Mouse (Mus musculus) cerebellum, postnatal 14 days (tissue): Measurements from ENCODE around the gene Itsn2.
"Not testable (repeated sequence)": the region's sequence is repeated elsewhere in the genome, so short reads cannot be mapped to it uniquely, and the experiment has no call there.

Experiments used
- DNase-seq, 2 experiments: peaks; one replicate each; pipeline ENCODE4 v3.0.0; 2021; ENCODE audit warnings: mixed read lengths in 2 of 2

The Itsn2 gene

GRCm38 (mm10) chr12:4592541-4593165, at the start of gene Itsn2, which contains the start of gene Gm3625:
Gene Itsn2, plus strand, starts transcription at chr12:4592638.
Gene Gm3625, minus strand, starts transcription at chr12:4592927.
- DNase-seq: peak; percentile 74

GRCm38 (mm10) chr12:4544400-4544919, 48.0 kb upstream of the Itsn2 start:
- DNase-seq: no peak

GRCm38 (mm10) chr12:4545425-4545824, 47.0 kb upstream of the Itsn2 start:
- DNase-seq: no peak

- DNase-seq: peak in 1 of 2 experiments; percentile 13
Observed at GRCm38 (mm10) chr12:4546491-4546890, 45.9 kb upstream of the Itsn2 start.

- peak in 1 of 2 experiments; percentile 7 for DNase-seq
Observed at GRCm38 (mm10) chr12:4547557-4547956, 44.9 kb upstream of the Itsn2 start.

GRCm38 (mm10) chr12:4548053-4549013, 44.1 kb upstream of the Itsn2 start:
- peak; percentile 86 to 87 for DNase-seq

- not testable (repeated sequence) for DNase-seq
Observed at GRCm38 (mm10) chr12:4553704-4554103, 38.7 kb upstream of the Itsn2 start.

- DNase-seq: no peak
Observed at GRCm38 (mm10) chr12:4555451-4555850, 37.0 kb upstream of the Itsn2 start.

GRCm38 (mm10) chr12:4556891-4557290, 35.5 kb upstream of the Itsn2 start:
- DNase-seq: no peak

GRCm38 (mm10) chr12:4557436-4557835, 35.0 kb upstream of the Itsn2 start:
- no peak for DNase-seq

- no peak for DNase-seq
Observed at GRCm38 (mm10) chr12:4558013-4558412, 34.4 kb upstream of the Itsn2 start.

GRCm38 (mm10) chr12:4558475-4559279, 33.8 kb upstream of the Itsn2 start:
- no peak for DNase-seq

GRCm38 (mm10) chr12:4571864-4572263, 20.6 kb upstream of the Itsn2 start:
- DNase-seq: peak; percentile 21 to 30

- DNase-seq: no peak
Observed at GRCm38 (mm10) chr12:4574065-4574464, 18.4 kb upstream of the Itsn2 start.

- DNase-seq: no peak
Observed at GRCm38 (mm10) chr12:4582326-4582725, 10.1 kb upstream of the Itsn2 start.

- no peak for DNase-seq
Observed at GRCm38 (mm10) chr12:4587846-4588245, 4.6 kb upstream of the Itsn2 start.

- DNase-seq: peak; percentile 74 to 79
Observed at GRCm38 (mm10) chr12:4588603-4589002, 3.8 kb upstream of the Itsn2 start.

- DNase-seq: no peak
Observed at GRCm38 (mm10) chr12:4592025-4592424, 413 bp upstream of the Itsn2 start.

GRCm38 (mm10) chr12:4593166-4593929, 910 bp downstream of the Itsn2 start:
- DNase-seq: peak; percentile 40 to 45

- no peak for DNase-seq
Observed at GRCm38 (mm10) chr12:4593930-4594391, 1.5 kb downstream of the Itsn2 start.

GRCm38 (mm10) chr12:4595055-4595454, 2.6 kb downstream of the Itsn2 start:
- DNase-seq: no peak
